Mouse (Mus musculus): ENCODE data around the gene Ntn5.

Ntn5 gene

DNA sequence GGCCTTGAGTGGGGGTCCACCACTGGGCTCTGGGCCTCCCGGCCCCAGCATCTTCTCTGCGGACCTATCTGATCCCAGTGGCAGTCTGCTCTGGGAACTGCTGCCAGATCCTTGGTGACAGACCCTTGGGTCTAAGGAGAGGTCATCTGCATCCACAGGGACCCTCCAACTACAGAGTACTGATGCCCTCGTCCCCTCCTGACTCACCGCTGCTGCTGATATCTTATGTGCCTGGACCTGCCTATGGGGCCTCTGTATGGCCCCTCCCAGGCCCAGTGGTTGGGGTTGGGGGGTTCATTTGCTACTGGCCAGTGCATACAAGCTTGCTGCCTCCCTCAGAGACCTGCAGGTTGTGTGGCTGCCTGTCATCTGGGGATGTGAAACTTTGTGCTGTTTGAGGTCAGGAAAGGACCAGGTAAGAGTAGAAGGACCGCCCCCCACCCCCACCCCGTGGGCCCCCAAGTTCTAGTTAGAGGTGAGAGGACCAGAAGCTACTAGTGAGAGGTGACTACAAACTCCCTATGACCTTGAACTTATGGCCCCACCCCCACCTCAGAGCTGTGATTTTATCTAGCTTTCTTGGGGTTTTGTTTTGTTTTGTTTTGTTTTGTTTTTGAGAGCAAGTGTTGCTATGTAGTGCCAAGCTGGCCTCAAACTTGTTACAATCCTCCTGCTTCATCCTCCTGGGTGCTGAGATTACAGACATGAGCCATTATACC, 38.8 kb upstream of the Ntn5 start:
- TF ChIP-seq GATA4 (IDR thresholded peaks at IDR 0.05; ENCODE audit: insufficient replicate concordance, low read length) = no peak

DNA sequence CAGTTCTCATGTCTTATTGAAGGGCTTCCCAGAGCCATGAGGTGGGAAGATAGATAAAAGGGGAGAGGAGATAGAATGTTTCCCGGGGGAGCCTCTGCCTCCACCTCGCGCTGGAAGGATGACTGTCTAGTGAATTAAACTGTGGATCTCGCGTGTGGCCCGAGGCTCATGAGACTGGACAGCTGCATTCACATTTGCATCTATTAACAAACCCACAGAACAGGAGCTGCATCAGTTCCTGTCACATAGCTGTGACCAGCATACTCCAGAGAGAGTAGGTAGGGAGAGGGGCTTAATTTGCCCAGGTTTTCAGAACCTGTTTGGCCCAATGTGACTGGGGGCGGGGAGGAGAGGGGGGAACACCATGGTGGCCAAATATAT, 38.2 kb upstream of the Ntn5 start:
- no peak for TF ChIP-seq GATA4 (IDR thresholded peaks at IDR 0.05; ENCODE audit: insufficient replicate concordance, low read length)

DNA sequence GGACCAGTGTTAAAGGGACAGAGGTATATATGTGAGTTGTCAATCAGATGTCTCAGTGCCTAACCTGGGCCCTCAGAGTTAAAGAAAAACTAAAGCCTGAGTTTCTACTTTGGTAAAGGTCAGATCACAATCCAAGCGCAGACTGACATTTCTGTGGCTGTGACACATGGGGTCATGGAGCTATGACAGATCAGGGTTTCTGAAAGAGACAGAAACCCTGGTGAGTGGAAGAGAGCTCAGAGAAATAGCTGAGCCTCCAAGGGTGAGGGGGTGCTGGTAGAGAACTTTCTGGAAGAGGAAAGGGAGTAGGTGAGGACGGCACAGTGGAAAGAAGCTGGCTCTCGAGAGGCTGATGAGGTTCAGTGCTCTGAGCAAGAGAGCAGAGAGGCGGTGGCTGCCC, 37.2 kb upstream of the Ntn5 start:
- no peak for TF ChIP-seq GATA4 (IDR thresholded peaks at IDR 0.05; ENCODE audit: insufficient replicate concordance, low read length)

DNA sequence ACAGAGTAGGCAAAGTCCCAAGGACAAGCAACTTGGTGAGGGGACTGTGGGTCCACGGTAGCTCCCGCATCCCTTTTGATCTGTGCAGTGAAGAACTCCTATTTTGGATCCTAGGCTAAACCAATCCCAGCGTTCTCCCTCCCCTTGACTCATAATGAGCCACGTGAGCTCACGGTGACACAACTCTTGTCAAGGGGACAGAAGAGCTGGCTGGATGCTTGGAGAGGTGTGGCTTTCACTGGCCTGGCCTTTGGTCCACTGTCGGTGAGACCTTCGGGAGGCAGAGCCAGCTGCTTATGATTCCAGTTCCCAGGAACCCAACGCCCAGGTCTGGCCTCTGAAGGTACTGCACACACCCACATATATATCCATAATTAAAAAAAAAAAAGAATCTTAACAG, 34.5 kb upstream of the Ntn5 start:
- no peak for TF ChIP-seq GATA4 (IDR thresholded peaks at IDR 0.05; ENCODE audit: insufficient replicate concordance, low read length)

DNA sequence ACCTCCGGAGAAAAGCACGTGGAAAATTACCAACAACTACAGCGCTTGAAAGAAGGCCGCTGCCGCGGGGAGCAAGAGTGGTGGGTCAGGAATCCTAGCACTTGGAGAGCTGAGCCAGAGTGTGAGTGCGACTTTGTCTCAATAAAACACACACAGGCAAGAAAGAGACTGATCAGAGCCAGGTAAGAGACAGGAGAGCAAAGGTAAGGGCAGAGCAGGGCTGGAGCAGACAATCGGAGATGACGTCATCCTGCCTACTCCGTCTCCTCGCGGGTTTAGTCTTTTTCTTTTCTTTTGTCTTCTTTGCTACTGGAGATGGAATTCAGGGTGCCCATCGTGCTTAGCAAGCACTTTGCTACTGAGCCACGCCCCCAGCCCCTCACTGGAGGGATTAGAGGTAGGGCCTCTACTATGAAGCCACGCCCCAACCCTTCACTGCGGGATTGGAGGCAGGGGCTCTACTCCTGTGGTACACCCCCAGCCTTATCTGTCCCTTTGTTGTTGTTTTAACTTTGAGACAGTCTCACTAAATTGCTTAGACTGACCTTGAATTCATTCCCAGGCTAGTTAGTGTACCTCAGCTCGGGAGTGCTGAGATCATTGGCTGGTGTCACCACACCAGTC, 29.3 kb upstream of the Ntn5 start:
- TF ChIP-seq GATA4 (IDR thresholded peaks at IDR 0.05; ENCODE audit: insufficient replicate concordance, low read length) = no peak

DNA sequence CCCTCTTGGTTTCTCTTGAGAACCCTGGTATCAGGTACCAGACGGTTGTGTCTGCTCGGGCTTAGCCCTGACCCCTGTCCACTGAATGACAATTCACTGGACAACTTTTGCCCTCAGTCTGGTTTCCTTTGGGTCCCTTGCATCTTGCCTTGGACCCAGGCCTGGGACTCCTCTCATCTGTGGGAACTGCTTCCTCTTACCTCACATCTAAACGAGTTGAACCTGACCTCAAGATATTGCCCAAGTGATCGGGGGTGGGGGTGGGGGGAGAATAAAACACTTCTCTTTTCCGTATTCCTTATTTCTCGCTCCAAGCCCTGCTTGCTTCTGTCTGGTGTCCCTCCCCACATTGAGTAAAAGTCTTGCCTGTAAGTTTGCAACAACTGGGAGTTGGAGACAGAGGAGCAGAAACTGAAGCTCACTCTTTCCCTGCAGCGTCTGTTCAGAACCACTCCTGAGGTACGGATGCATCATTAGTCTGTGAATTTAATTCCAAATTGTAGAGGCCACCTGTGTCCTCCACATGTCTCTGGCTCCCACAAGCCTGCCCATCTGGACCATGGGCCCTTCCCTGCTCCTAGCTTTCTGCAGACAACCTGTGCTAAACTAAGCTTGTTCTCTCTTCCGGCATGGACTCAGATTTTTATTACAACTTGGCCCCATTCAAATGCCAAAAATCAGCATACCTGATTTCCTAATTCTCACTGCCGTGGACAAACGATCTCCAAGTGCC, 22.9 kb upstream of the Ntn5 start:
- TF ChIP-seq GATA4 (IDR thresholded peaks at IDR 0.05; ENCODE audit: insufficient replicate concordance, low read length) = no peak

DNA sequence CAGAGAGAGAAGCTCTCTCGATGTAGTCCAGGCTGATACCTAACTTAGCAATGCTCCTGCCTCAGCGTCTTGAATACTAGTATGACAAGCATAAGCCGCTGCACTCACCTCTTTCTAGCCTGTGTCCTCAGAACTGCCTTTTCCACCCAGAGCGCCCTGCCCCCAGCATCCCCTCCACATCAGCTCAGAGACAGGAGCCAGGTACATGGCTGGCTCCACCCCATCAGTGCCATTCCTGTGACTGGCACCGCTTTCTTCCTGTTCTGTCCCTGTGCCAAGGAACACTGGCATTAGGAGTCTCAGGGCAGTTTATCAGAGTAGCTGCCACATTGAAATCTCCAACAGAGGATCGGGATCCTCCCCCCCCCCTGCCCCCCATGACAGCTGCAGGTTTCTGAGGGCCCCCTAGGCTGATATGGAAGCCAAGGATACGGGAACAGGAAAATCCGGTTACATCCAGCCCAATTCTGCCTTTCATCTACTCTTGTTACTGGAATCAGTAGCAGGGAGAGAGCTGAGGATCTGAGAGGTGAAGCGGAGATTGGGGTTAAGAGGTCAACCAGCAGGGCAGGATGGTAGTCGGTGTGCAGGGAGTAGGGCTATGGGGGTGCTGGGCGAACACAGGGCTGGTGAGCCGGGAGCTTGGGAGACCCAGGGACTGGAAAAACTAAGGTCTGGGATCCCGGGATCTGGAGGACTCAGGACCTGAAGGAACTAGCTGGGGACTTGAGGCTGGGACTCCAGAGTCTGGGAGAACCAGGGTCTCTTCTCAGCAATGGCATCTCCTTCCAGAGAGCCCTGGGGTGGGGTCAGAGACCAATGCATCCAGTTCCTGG, 18.3 kb upstream of the Ntn5 start:
- no peak for TF ChIP-seq GATA4 (IDR thresholded peaks at IDR 0.05; ENCODE audit: insufficient replicate concordance, low read length)

GRCm38 (mm10) chr7:45666161-45666560, 17.7 kb upstream of the Ntn5 start, which contains the start of gene Fut2:
Gene Fut2, minus strand, starts transcription at chr7:45666394.
- TF ChIP-seq GATA4 (IDR thresholded peaks at IDR 0.05; ENCODE audit: insufficient replicate concordance, low read length) = no peak

GRCm38 (mm10) chr7:45667761-45668160, 16.1 kb upstream of the Ntn5 start:
- TF ChIP-seq GATA4 (IDR thresholded peaks at IDR 0.05; ENCODE audit: insufficient replicate concordance, low read length) = no peak

GRCm38 (mm10) chr7:45668921-45669320, 14.9 kb upstream of the Ntn5 start:
- no peak for TF ChIP-seq GATA4 (IDR thresholded peaks at IDR 0.05; ENCODE audit: insufficient replicate concordance, low read length)

GRCm38 (mm10) chr7:45677627-45678295, 6.1 kb upstream of the Ntn5 start:
- TF ChIP-seq GATA4 (IDR thresholded peaks at IDR 0.05; ENCODE audit: insufficient replicate concordance, low read length) = no peak

GRCm38 (mm10) chr7:45678513-45678912, 5.3 kb upstream of the Ntn5 start:
- no peak for TF ChIP-seq GATA4 (IDR thresholded peaks at IDR 0.05; ENCODE audit: insufficient replicate concordance, low read length)

GRCm38 (mm10) chr7:45679966-45680621, 3.7 kb upstream of the Ntn5 start:
- no peak for TF ChIP-seq GATA4 (IDR thresholded peaks at IDR 0.05; ENCODE audit: insufficient replicate concordance, low read length)

- TF ChIP-seq GATA4 (IDR thresholded peaks at IDR 0.05; ENCODE audit: insufficient replicate concordance, low read length) = no peak
Observed at GRCm38 (mm10) chr7:45681046-45681736, 2.6 kb upstream of the Ntn5 start.
